Mouse (Mus musculus): Measurements from ENCODE around the gene Pofut1.

GRCm38 (mm10) chr2:153278357-153278756 is 37.0 kb downstream of the Pofut1 start:
- TF ChIP-seq CTCF (IDR thresholded peaks at IDR 0.05) (no peak), EP300 (IDR thresholded peaks at IDR 0.05) (no peak)

All from lung, postnatal 0 days (tissue).